Mouse (Mus musculus): ENCODE data around the gene Fbxw28. TPM values are rescaled to one million over a fixed set of nuclear protein-coding genes. Genes with fewer than 3 reads are reported as not detected.

Gene Fbxw28
- not detected for polyA plus RNA-seq (2014; fragmentation: Illumina TruSeq; extraction: RNeasy Lipid Tissue Mini Kit (QIAGEN cat#74804); ENCODE audit: low read depth, low replicate concordance)

DNA sequence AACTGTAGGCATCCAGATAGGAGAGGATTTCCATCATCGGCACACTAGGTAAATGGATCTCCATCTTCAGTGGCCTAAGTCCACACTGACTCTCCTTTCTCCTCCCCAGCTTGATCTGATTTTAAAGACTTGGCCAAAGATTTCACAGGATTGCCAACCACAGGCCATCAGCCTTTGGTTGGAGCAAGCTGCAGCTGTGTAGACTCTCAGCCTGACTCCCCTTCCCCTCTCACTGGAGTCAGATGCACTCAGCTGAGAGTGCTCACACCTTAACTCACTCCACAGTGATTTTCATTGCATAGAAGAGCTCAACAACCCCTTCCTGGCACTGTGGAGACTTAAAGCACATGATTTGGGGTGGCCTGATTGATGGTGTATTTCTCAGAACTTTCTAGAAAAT lies at the start of gene Fbxw28:
Gene Fbxw28, minus strand, starts transcription at position 101 of the 400 bp plus-strand sequence.

DNA sequence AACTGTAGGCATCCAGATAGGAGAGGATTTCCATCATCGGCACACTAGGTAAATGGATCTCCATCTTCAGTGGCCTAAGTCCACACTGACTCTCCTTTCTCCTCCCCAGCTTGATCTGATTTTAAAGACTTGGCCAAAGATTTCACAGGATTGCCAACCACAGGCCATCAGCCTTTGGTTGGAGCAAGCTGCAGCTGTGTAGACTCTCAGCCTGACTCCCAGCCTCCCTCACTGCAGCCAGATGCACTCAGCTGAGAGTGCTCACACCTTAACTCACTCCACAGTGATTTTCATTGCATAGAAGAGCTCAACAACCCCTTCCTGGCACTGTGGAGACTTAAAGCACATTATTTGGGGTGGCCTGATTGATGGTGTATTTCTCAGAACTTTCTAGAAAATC lies 51.9 kb downstream of the Fbxw28 start, which contains the start of gene Fbxw14:
Gene Fbxw14, minus strand, starts transcription at position 101 of the 400 bp plus-strand sequence.

Other genes starting within 250 kb of the Fbxw28 start
- 1.0 TPM for gene Plxnb1, start 244.3 kb downstream of the Fbxw28 start, polyA plus RNA-seq (2014; fragmentation: Illumina TruSeq; extraction: RNeasy Lipid Tissue Mini Kit (QIAGEN cat#74804); ENCODE audit: low read depth, low replicate concordance)
- gene Fbxw21, start 177.6 kb downstream of the Fbxw28 start, polyA plus RNA-seq (2014; fragmentation: Illumina TruSeq; extraction: RNeasy Lipid Tissue Mini Kit (QIAGEN cat#74804); ENCODE audit: low read depth, low replicate concordance), result not detected
- not detected for gene Fbxw13, start 143.7 kb downstream of the Fbxw28 start, polyA plus RNA-seq (2014; fragmentation: Illumina TruSeq; extraction: RNeasy Lipid Tissue Mini Kit (QIAGEN cat#74804); ENCODE audit: low read depth, low replicate concordance)
- gene Fbxw20, start 104.9 kb downstream of the Fbxw28 start, polyA plus RNA-seq (2014; fragmentation: Illumina TruSeq; extraction: RNeasy Lipid Tissue Mini Kit (QIAGEN cat#74804); ENCODE audit: low read depth, low replicate concordance), result not detected
- gene Fbxw14, start 52.0 kb downstream of the Fbxw28 start, polyA plus RNA-seq (2014; fragmentation: Illumina TruSeq; extraction: RNeasy Lipid Tissue Mini Kit (QIAGEN cat#74804); ENCODE audit: low read depth, low replicate concordance), result not detected
- gene Fbxw22, start 64.6 kb upstream of the Fbxw28 start, polyA plus RNA-seq (2014; fragmentation: Illumina TruSeq; extraction: RNeasy Lipid Tissue Mini Kit (QIAGEN cat#74804); ENCODE audit: low read depth, low replicate concordance), result not detected
- gene Fbxw16, start 109.5 kb upstream of the Fbxw28 start, polyA plus RNA-seq (2014; fragmentation: Illumina TruSeq; extraction: RNeasy Lipid Tissue Mini Kit (QIAGEN cat#74804); ENCODE audit: low read depth, low replicate concordance), result not detected
- gene Fbxw19, start 156.2 kb upstream of the Fbxw28 start, polyA plus RNA-seq (2014; fragmentation: Illumina TruSeq; extraction: RNeasy Lipid Tissue Mini Kit (QIAGEN cat#74804); ENCODE audit: low read depth, low replicate concordance), result not detected
- gene Fbxw15, start 228.6 kb upstream of the Fbxw28 start, polyA plus RNA-seq (2014; fragmentation: Illumina TruSeq; extraction: RNeasy Lipid Tissue Mini Kit (QIAGEN cat#74804); ENCODE audit: low read depth, low replicate concordance), result 4.3 TPM

All from kidney, adult 10 weeks (tissue).